ENCODE assay signal across 8 mouse cellular contexts in the genomic region with DNA sequence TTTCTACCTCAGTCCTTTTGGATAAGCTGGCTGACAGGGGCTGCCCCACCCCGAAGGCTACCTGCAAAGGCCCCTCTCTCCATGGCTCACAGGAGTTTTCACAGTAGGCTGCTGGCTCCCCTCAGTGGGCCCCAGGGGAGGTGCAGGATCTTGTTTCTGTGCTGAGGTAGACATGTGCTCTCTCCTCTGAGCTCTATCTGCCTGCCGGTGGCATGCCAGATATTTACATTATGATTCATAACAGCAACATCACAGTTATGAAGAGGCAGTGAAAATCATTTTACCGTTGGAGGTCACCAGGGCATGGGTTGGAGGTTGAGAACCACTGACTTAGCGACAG. TPM values are rescaled to one million over a fixed set of nuclear protein-coding genes. Genes with fewer than 3 reads are reported as not detected.
DNase-seq lines count a peak whose midpoint lies in the region.

No protein-coding gene starts in this region.

- peak; percentile 22 for DNase-seq in heart, postnatal 4 days
- DNase-seq in heart, adult 8-10 months (ENCODE audit: low spot score): no peak
- peak; percentile 44 for DNase-seq in 416B (ENCODE audit: low read depth)
- DNase-seq in brain, adult 2 months (ENCODE audit: low read depth, low spot score): peak; percentile 41
- DNase-seq in kidney, postnatal 36 days: peak; percentile 35 to 52
- DNase-seq in urinary bladder, adult 2 months (ENCODE audit: low spot score): no peak
- DNase-seq in thymus, postnatal 25 days: no peak
- DNase-seq in testis, postnatal 10 days (ENCODE audit: low spot score): no peak

RNA-seq across cellular contexts. Expression of gene Aacs, which starts 12.5 kb away (rescaled TPM):
- total RNA-seq in heart, postnatal 4 days (2021): 1 to 10 TPM; 6.6 to 6.9 TPM
- total RNA-seq in heart, adult 8-10 months (2022): 1 to 10 TPM; 2.2 to 4.3 (median 3.1) TPM
- 27.3 and 40.5 TPM in 2 replicates for polyA plus RNA-seq in urinary bladder, adult 2 months (2012; rRNA removed)

RNA-seq across cellular contexts. Expression of gene Tmem132b, which starts 43.5 kb away (rescaled TPM):
- under 1 TPM in 1 of 2 experiments, not detected in 1; 0.19 TPM for total RNA-seq in heart, postnatal 4 days (2021)
- total RNA-seq in heart, adult 8-10 months (2022): under 1 TPM in 3 of 4 experiments, not detected in 1; 0.03 to 0.31 (median 0.03) TPM
- polyA plus RNA-seq in urinary bladder, adult 2 months (2012; rRNA removed): 0.03 and 0.04 TPM in 2 replicates

RNA-seq across cellular contexts. Expression of gene Bri3bp, which starts 46.7 kb away (rescaled TPM):
- total RNA-seq in heart, postnatal 4 days (2021): 10 to 100 TPM; 55.8 to 56.3 TPM
- total RNA-seq in heart, adult 8-10 months (2022): 10 to 100 TPM; 44.4 to 61.8 (median 45.5) TPM
- 3.5 and 7.5 TPM in 2 replicates for polyA plus RNA-seq in urinary bladder, adult 2 months (2012; rRNA removed)

RNA-seq across cellular contexts. Expression of gene Dhx37, which starts 54.2 kb away (rescaled TPM):
- total RNA-seq in heart, postnatal 4 days (2021): 10 to 100 TPM; 13.6 to 14.6 TPM
- total RNA-seq in heart, adult 8-10 months (2022): 10 to 100 TPM; 11.8 to 14.2 (median 12.6) TPM
- polyA plus RNA-seq in urinary bladder, adult 2 months (2012; rRNA removed): 15.7 and 16.8 TPM in 2 replicates

Comparison
In these comparisons a context has a peak if more than half of its experiments do, and no peak if none do; other contexts are left out.
1. DNase-seq: peak in heart, postnatal 4 days (single experiment), 416B (single experiment), brain, adult 2 months (single experiment) and kidney, postnatal 36 days (2 of 2); none in heart, adult 8-10 months (single experiment), urinary bladder, adult 2 months (single experiment), thymus, postnatal 25 days (single experiment) and testis, postnatal 10 days (single experiment).